Mouse (Mus musculus) myocyte (in vitro differentiated cells): ENCODE measurements around the gene Psapl1.

Experiments used
- E2F4 ChIP-seq: IDR thresholded peaks from one replicate; pipeline ENCODE4 v1.6.1; 2011; ENCODE audit warnings: mild to moderate bottlenecking, control low read depth, moderate library complexity; ENCODE audit not compliant: insufficient read depth
- POLR2A ChIP-seq: IDR thresholded peaks from one replicate; pipeline ENCODE4 v1.6.1; 2011; ENCODE audit warnings: low read depth, mild to moderate bottlenecking, control low read depth, moderate library complexity; ENCODE audit not compliant: insufficient read length
- USF1 ChIP-seq: IDR thresholded peaks from one replicate; pipeline ENCODE4 v1.6.1; 2011; ENCODE audit warnings: low read depth, mild to moderate bottlenecking, control low read depth, moderate library complexity

DNA sequence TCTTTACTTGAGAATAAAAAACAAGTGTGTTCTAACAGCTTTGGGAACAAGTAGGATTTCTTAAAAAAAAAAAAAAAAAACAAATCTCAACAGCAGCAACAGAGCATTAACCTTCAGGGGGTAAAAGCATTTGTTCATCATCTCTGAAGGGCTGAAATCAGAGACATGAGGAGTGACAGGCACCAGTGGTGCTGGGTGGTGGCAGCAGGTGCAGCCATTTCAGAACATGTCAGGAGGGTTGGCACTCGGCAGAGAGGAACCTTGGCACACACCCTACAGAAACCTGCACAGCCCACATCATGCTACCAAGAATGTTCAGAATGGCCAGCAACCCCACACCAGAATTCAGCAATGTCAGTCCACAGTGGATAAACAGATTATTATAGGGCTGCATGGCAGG is 4.3 kb upstream of the Psapl1 start:
- no peak for TF ChIP-seq USF1
- TF ChIP-seq POLR2A: no peak
- TF ChIP-seq E2F4: no peak
